Mouse (Mus musculus) brain, embryonic 14.5 days (tissue): Measurements from ENCODE around the gene Uhrf1bp1l. TPM values are rescaled to one million over a fixed set of nuclear protein-coding genes. Genes with fewer than 3 reads are reported as not detected.

Experiments used
- DNase-seq: peaks from one replicate; pipeline ENCODE4 v3.0.0-alpha.2; 2011; ENCODE audit warnings: low read depth
- CTCF ChIP-seq: fragments of 200-500 bp; IDR thresholded peaks from 2 replicates; pipeline ENCODE4 v1.5.1; 2012; ENCODE audit warnings: inconsistent platforms, mild to moderate bottlenecking, moderate library complexity, borderline replicate concordance; ENCODE audit not compliant: insufficient read depth, insufficient read length; ENCODE audit errors: extremely low read depth
- POLR2A ChIP-seq: fragments of 200-500 bp; IDR thresholded peaks from 2 replicates; pipeline ENCODE4 v1.6.1; 2012; ENCODE audit warnings: mild to moderate bottlenecking, inconsistent platforms, borderline replicate concordance; ENCODE audit not compliant: poor library complexity, insufficient read depth, insufficient read length, severe bottlenecking; ENCODE audit errors: extremely low read depth
- polyA plus RNA-seq: library from polyadenylated mRNA; depleted of rRNA; stranded (reverse); fragments of >200 nt; gene quantifications from 2 replicates; pipeline ENCODE4 v1.2.3, GENCODE M21; 2012

Gene Uhrf1bp1l
- polyA plus RNA-seq, 1 experiment: 36.3 TPM

DNA sequence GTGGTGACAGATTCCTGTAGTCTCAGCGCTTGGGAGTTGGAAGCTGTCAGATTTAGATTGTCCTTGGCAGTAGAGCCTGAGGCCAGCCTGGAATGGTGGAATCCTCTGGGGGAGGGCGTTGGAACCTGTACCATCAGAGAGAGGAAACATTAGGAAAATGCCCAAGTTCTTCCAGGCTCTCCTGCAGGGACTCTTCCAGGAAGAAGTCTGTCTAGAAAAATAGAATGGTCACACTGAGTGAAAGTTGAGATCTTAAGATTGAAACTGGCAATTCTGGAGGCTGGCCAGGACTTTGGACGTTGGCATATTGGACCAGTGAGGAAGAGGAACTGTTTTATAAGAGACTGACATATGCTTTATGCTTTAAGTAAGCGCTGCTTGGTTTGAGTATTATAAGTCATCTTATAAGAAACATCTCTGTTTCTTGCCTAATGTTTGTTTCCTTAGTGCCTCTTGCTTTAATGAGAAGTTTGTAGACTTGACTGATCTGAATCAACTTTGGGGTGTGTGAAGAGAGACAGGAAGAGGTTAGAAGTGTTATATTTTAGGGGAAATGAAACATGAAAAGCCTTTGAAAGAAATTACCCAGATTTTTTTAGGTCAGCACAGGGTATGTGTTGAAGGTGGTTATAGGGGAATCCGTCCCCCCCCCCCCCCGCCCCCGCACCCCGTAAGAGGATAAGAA lies 2.6 kb downstream of the Uhrf1bp1l start:
- TF ChIP-seq POLR2A (no peak), CTCF (no peak)
- no peak for DNase-seq

DNA sequence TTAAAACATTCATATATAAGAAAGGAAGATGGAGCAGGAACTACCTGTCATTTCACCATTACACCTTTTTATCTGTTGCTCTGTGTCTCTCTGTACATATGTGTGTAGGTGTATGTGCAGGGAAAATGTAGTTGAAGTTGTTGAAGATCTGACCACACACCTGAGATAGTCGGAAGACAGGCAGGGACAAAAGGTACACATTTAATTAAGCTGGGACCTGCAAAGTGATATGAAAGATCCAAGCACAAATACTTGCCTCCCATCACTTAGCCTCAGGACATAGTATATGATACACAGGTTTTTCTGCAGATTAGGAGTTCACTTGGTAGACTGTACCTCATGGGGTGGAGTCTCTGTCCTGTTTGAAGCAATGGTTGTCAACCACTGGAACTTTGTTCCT lies 3.1 kb downstream of the Uhrf1bp1l start:
- no peak for DNase-seq
- TF ChIP-seq CTCF: no peak
- TF ChIP-seq POLR2A: no peak

DNA sequence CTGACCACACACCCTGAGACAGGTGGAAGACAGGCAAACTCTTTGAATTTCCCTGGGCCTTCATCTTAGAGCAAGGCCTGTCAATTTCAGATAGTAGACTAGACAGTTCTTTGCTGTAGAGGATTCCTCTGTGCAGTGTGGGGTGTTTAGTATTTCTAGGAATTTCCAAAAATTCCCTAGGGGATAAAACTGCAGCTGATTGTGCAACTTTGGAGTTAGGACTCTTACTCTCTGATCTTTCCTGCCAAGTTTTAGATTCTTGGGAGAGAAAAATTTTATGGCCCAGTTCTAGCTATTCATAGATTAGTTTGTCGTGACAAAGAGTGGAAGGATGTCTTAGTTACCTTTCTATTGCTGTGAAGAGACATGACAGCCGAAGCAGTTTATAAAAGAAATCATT lies 3.8 kb downstream of the Uhrf1bp1l start:
- no peak for TF ChIP-seq POLR2A
- TF ChIP-seq CTCF: no peak
- DNase-seq: no peak

DNA sequence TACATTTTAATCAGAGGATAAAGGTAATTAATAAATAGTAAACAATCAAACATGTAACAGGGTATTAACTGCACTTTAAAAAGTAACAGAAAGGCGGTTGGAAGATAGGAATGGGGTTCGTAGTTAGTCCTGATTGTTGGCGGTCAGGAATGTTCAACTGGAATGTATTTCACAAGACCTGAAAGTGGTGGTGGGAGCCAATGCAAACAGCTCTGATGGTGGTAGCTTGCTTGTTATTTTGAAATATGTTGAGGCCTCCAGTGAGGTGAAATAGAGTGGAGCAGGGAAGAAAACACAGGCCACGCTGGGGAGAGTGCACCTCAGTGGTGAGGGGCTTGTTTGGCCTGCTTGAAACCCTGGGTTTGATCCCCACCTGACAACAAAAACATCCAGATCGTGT lies 6.3 kb downstream of the Uhrf1bp1l start:
- no peak for DNase-seq
- no peak for TF ChIP-seq POLR2A
- TF ChIP-seq CTCF: no peak

DNA sequence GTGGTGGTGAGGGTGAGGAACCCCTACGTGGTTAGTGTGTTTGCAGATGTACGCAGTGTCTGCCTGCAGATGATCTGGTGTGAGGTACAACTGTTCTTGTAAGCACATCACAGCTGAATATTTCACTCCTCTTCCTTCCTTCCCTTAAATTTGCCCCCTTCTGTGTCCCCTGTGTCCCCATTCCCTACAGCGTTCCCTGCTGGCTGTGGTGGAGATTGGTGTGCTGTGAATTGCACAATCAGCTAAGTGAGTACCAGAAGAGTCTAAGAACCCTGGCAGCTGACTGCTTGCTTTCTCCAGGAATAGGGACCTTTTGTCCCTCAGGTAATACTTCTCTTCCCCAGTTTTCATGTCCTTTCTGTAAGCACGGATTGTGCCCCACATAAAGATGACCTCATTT lies 10.4 kb downstream of the Uhrf1bp1l start:
- TF ChIP-seq CTCF: no peak
- no peak for TF ChIP-seq POLR2A
- DNase-seq: no peak

DNA sequence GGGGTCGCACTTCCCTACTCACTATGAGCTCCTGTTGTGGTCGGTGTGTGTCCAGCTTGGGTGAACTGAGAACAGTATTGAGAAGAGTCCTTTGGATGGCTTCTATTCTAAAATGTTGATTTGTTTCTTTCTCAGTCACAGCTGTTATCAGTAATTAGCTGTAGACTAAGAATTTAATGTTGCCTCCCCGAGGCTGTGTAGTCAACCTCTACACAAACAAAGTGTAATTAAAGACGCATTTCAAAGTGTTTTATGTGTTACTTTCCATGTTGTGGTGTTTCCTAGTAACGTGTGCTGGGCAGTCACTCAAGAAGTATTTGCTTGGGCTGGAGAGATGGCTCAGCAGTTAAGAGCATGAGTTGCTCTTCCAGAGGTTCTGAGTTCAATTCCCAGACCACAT lies 16.0 kb downstream of the Uhrf1bp1l start:
- peak; percentile 4 for DNase-seq
- TF ChIP-seq POLR2A (no peak), CTCF (no peak)

DNA sequence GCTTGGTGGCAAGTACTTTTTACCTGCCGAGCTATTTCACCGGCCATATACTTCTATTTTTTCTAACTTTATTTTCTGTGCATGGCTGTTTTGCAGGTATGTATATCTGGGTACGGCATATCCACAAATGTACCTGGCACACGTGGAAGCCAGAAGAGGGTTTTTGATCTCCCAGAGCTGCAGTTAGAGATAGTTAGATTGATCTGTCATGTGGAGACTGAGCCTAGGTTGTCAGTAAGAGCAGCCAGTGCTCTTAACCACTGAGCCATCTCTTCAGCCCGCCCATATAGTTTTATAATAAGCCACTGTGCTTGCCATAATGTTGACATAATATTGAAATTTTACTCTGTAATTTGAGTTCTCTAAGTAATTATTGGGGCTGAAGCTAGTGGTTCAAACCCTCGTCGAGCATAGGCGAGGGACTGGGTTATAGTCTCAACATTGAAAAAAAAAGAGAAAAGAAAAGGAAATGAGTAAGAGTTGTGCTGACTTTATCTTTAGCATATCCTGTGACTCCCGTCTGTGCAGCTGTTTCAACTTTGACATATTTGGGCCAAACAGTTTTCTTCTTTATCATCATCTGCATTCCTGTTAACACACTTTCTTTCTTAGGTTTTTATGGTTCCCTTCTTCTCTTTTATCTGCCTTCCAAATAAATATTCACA lies 19.8 kb downstream of the Uhrf1bp1l start:
- TF ChIP-seq CTCF (no peak), POLR2A (no peak)
- no peak for DNase-seq

DNA sequence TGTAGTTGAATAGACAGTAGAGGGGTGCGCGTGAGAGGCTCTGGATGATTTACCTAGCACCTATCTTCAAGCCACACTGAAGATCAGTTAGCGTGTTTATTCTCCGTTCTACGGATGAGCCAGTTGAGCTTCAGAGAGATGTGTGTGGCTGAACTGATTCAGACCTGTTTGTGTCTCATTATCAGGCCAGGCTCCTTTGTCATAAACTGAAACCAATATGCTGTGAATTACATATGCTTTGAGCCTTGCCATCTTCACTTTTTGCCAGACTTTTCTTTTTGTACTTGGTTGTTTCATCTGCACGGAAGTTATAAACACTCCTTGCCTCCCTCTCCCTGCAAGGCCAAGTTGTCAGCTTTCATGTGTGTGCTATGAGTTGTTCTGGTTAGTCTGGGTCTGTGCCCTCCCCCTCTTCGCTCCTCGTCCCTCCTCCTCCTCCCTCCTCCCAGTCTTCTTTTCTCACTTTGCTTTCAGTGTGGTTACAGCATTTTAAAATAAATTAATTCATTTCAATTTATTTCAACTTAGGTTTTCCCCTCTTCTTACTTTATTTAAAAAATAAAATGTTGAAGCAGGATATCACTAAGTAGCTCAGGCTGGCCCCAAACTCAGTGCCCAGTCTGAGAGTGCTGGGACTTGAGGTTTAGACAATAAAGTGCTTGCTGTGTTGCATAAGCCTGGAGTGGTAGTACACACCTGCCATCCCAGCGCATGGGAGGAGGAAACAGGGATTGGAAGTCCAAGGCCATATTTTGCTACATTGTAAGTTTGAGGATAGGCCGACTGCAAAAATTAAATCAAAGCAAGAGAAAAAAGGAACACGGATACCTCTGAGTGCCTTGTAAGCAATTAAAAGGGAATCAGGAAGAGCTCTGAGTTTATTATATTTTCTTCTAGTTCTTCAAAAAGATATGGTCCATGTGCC lies 21.3 kb downstream of the Uhrf1bp1l start:
- no peak for DNase-seq
- no peak for TF ChIP-seq POLR2A
- TF ChIP-seq CTCF: no peak

DNA sequence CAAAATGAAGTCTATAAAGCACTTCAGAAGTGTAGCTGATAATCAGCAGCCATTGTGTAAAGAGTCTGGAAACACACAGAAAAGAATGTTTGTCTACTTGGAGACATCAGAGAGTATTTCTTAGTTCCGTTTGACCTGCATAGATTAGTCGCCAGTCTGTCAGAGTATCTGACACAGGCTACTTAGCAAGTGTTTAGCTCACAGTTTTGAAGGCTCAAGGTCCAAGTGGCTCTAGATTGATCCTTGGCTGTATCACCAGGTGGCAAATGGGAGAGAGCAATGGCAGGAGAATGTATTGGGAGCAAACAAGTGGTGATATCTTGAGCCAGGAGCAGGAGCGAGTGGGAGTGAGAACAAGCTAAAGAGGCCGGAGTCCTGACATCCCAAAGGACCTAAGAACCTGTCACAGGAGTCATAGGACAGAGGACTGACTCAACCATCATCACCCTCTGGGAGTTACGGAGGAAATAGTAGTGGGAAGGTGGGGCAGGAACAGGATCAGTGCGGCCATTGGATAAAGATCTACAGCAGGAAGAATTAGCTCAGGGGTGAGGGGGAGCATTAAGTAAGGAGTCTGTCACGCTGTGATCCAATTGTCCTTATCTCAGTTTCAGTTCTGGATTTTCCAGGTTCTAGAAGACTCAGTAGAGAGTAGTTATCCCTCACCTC lies 23.7 kb downstream of the Uhrf1bp1l start:
- no peak for DNase-seq
- TF ChIP-seq POLR2A (no peak), CTCF (no peak)

DNA sequence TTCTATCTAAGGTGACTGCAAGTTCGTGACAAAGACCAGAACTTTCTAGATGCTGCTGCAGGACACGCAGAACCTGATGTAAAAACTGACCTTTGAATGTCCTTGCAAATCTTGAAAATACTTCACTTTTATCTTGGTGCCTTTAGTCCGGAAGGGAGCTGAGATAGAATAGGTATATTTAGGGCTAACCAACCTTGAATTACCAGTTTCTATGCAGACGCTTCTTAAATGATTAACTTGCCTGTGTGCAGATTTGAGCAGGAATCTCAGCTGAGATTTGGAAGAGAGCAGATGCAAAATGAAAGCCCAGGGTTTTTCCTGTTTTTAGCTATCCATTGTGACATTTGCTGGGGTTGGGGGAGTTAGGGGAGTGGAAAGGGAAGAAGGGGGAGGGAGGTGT lies 24.3 kb downstream of the Uhrf1bp1l start:
- TF ChIP-seq POLR2A (no peak), CTCF (no peak)
- DNase-seq: no peak

DNA sequence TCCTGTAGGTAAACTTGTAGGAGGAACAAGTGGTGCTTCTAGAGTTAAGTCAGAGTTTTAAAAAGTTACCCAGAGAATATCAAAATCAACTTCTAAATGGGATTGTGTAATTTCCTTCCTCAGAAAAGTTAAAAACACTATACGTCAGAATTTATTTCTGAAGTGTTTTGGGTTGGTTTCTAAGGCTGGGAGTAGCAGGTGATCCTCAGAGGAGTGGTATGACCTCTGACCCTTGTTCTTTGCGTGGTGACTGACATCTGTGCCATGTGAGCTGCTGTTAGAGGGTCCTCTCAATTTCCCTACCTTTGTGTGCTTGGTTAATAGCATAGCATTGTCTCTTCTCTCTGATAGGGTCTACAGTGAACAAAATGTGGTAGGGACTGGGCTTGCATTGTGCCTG lies 27.1 kb downstream of the Uhrf1bp1l start:
- TF ChIP-seq POLR2A (no peak), CTCF (no peak)
- DNase-seq: no peak
